Mouse (Mus musculus) liver, embryonic 14 days (tissue): Measurements from ENCODE around the gene Hagh. TPM values are rescaled to one million over a fixed set of nuclear protein-coding genes. Genes with fewer than 3 reads are reported as not detected.

Experiments
- polyA plus RNA-seq: library from polyadenylated mRNA; depleted of rRNA; stranded (reverse); fragments of >200 nt; gene quantifications from 2 replicates; pipeline ENCODE4 v1.2.3, GENCODE M21; 2012; rRNA removed

Gene Hagh
- polyA plus RNA-seq: 56.3 and 67.1 TPM in 2 replicates

DNA sequence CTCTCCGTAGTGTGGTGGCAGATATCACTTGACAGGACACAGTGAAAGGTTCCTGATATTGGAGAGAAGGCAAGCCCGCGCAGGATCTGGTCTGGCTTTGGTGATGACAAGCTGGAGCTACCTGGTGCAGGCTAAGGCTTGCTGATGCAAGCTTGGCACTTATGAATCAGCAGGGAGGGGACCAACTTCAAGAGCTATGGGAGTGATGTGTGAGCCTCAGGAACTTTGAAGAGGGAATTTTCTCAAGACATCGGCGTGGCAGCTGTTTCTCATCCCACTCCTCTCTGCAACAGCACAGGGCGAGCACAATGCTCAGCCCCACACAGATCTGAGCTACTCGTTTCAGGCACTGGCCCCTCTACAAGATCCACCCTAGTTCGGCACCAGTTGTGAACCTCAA lies at the start of gene Hagh:
Gene Hagh, plus strand, starts transcription at position 302 of the 400 bp plus-strand sequence.

GRCm38 (mm10) chr17:24803952-24804951 lies 35.7 kb upstream of the Hagh start, which contains the start of gene Meiob:
Gene Meiob (plus strand): TSS chr17:24804289.

DNA sequence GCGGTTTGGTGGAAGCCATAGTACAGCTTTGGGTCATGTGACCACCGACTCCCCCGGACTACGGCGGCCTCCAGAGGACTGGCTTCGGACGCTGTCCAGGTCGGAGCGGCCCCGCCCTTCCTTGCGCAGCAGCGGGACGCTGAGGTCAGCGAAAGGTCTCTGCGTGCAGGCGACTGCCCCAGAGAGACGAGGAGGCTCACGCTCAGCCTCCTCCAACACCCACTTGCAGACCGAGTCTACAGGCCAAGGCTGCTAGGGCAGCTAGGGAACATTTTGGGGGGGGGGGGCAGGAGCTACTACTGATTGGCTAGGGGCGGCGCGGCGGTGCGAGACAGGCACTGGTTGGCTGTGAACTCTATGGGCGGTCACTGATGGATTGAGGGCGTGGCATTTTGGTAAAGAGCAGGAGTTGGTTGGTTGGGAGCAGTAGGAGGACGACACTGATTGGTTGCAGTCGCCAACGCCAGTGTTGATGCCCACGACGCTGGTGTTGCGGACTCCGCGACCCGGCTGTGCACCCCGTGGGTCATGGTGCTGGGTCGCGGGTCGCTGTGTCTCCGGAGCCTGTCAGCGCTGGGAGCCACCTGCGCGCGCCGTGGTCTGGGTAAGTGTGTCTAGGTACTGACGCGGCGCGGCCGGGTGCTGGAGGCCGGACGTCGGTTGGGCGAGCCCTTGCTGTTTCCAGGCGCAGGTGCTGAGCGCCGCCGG lies 10.3 kb downstream of the Hagh start, which contains the start of gene Fahd1:
Gene Fahd1, minus strand, starts transcription at position 300 of the 708 bp plus-strand sequence.

DNA sequence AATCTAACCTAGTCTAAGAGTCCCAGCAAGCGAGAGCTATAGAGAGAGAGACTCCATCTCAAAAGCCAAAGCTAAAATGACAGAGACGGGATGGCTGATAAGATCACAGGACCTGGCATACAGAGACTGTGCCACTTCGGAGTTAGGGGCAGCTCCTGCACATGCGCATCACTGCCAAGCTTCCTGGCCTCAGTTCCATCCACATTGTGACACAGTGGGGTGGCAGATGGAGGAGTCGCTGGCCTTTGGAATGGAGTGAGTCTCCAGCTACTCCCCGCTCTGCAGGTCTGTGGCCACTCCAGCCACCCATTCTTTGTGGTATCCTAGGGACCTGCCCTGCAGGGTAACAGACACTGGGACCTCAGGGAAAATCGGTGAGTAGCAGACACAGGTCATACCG lies 25.8 kb downstream of the Hagh start, which contains the start of gene Igfals:
Gene Igfals, plus strand, starts transcription at position 222 of the 400 bp plus-strand sequence.

GRCm38 (mm10) chr17:24886134-24886931 lies 46.4 kb downstream of the Hagh start, which contains the start of the genes Nubp2 and Spsb3:
Gene Nubp2 (minus strand): TSS chr17:24886349.
Gene Spsb3 (plus strand): TSS chr17:24886643.

GRCm38 (mm10) chr17:24894995-24895547 lies 55.1 kb downstream of the Hagh start, which contains the start of the genes Eme2 and Mrps34:
Gene Eme2 (minus strand): TSS chr17:24895087.
Gene Mrps34 (plus strand): TSS chr17:24895116.

DNA sequence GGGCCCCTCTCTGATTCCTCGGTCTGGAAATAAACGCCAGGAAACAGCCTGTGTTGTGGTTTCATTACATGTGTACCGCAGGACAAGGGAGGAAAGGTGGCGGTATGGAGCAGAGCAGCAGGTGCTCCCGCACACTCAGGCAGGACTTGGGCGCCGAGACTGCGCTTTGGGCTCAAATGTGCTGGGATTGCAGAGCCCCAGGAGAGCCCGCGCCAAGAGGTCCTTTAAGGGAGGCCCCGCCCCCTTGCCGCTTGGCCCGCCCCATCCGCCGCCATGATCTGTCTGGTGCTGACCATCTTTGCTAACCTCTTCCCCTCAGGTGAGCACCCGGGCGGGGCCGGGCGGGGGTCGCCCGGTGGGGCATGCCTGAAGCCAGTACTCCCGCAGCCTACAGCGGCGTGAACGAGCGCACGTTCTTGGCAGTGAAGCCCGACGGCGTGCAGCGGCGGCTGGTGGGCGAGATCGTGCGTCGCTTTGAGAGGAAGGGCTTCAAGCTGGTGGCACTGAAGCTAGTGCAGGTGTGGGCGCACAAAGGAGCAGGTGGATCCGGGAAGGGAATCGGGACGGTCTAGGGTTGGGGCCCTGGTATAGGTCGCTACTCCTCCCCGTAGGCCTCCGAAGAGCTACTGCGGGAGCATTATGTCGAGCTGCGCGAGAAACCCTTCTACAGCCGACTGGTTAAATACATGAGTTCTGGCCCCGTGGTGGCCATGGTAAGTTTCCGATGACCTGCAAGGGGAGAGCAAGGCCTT lies 56.5 kb downstream of the Hagh start, which contains the start of gene Nme3:
Gene Nme3, plus strand, starts transcription at position 260 of the 752 bp plus-strand sequence.

Other genes starting within 250 kb of the Hagh start
- 18.2 and 20.5 TPM in 2 replicates for gene Tsc2, start 207.5 kb upstream of the Hagh start, polyA plus RNA-seq
- 6.4 TPM in 2 replicates for gene Nthl1, start 207.5 kb upstream of the Hagh start, polyA plus RNA-seq
- gene Slc9a3r2, start 189.8 kb upstream of the Hagh start, polyA plus RNA-seq: 5.4 and 5.8 TPM in 2 replicates
- gene Npw, start 181.7 kb upstream of the Hagh start, polyA plus RNA-seq: 0.18 and 0.27 TPM in 2 replicates
- gene Zfp598, start 170.5 kb upstream of the Hagh start, polyA plus RNA-seq: 20.9 and 23.8 TPM in 2 replicates
- gene Syngr3, start 150.2 kb upstream of the Hagh start, polyA plus RNA-seq: 0.05 and 0.06 TPM in 2 replicates
- gene Gfer, start 144.0 kb upstream of the Hagh start, polyA plus RNA-seq: 18.1 and 19.5 TPM in 2 replicates
- gene Noxo1, start 143.9 kb upstream of the Hagh start, polyA plus RNA-seq: 0.66 and 0.81 TPM in 2 replicates
- gene Tbl3, start 132.5 kb upstream of the Hagh start, polyA plus RNA-seq: 24.4 and 29.3 TPM in 2 replicates
- gene Rnf151, start 122.1 kb upstream of the Hagh start, polyA plus RNA-seq: 0.32 and 0.33 TPM in 2 replicates
- 2,079 and 2,282 TPM in 2 replicates for gene Rps2, start 122.0 kb upstream of the Hagh start, polyA plus RNA-seq
- 166 and 170 TPM in 2 replicates for gene Ndufb10, start 115.7 kb upstream of the Hagh start, polyA plus RNA-seq
- gene Rpl3l, start 112.3 kb upstream of the Hagh start, polyA plus RNA-seq: not detected in 2 replicates
- 20.9 and 25.8 TPM in 2 replicates for gene Msrb1, start 103.5 kb upstream of the Hagh start, polyA plus RNA-seq
- gene Hs3st6, start 87.2 kb upstream of the Hagh start, polyA plus RNA-seq: not detected in 2 replicates
- 0.71 and 0.81 TPM in 2 replicates for gene Meiob, start 35.9 kb upstream of the Hagh start, polyA plus RNA-seq
- gene Fahd1, start 10.2 kb downstream of the Hagh start, polyA plus RNA-seq: 21.3 and 22.2 TPM in 2 replicates
- gene Igfals, start 25.9 kb downstream of the Hagh start, polyA plus RNA-seq: 3.2 and 3.9 TPM in 2 replicates
- 23.3 and 35.0 TPM in 2 replicates for gene Nubp2, start 46.2 kb downstream of the Hagh start, polyA plus RNA-seq
- gene Spsb3, start 46.5 kb downstream of the Hagh start, polyA plus RNA-seq: 22.9 and 27.5 TPM in 2 replicates
- 7.7 and 8.7 TPM in 2 replicates for gene Eme2, start 54.9 kb downstream of the Hagh start, polyA plus RNA-seq
- 44.0 and 47.7 TPM in 2 replicates for gene Mrps34, start 55.0 kb downstream of the Hagh start, polyA plus RNA-seq
- 47.2 and 54.4 TPM in 2 replicates for gene Nme3, start 56.4 kb downstream of the Hagh start, polyA plus RNA-seq
- gene Mapk8ip3, start 96.8 kb downstream of the Hagh start, polyA plus RNA-seq: 29.7 and 32.2 TPM in 2 replicates
- gene Jpt2, start 120.5 kb downstream of the Hagh start, polyA plus RNA-seq: 23.3 and 28.1 TPM in 2 replicates
- 7.1 and 8.3 TPM in 2 replicates for gene Cramp1l, start 175.6 kb downstream of the Hagh start, polyA plus RNA-seq
- 54.0 and 61.2 TPM in 2 replicates for gene Ift140, start 175.9 kb downstream of the Hagh start, polyA plus RNA-seq
- 2.4 and 3.1 TPM in 2 replicates for gene Tmem204, start 243.4 kb downstream of the Hagh start, polyA plus RNA-seq